Mouse (Mus musculus) kidney, embryonic 14.5 days (tissue): ENCODE results near the gene Ntf3. TPM values are rescaled to one million over a fixed set of nuclear protein-coding genes. Genes with fewer than 3 reads are reported as not detected.

Source experiments
- ATAC-seq: fragments of 200-750 bp; cut with Nextera tagmentation; 2 replicates; pipeline ENCODE4 v1.8.0; 2017; ENCODE audit warnings: moderate number of reproducible peaks, mild to moderate bottlenecking, moderate TSS enrichment, moderate library complexity; ENCODE audit not compliant: low FRiP score, low TSS enrichment
- H3K27ac ChIP-seq: fragments of 300-500 bp; sonication (generic); 2 replicates; pipeline ENCODE4 v1.5.1; 2014; ENCODE audit warnings: low read depth, mild to moderate bottlenecking, low read length, moderate library complexity, mixed read lengths
- H3K27me3 ChIP-seq: fragments of 300-500 bp; sonication (generic); 2 replicates; pipeline ENCODE4 v1.6.1; 2014; ENCODE audit warnings: mild to moderate bottlenecking, low read length; ENCODE audit not compliant: control insufficient read depth, insufficient read depth
- H3K36me3 ChIP-seq: fragments of 300-500 bp; sonication (generic); 2 replicates; pipeline ENCODE4 v1.6.1; 2014; ENCODE audit warnings: low read length, mixed read lengths; ENCODE audit not compliant: control insufficient read depth, insufficient read depth
- H3K4me1 ChIP-seq: fragments of 300-500 bp; sonication (generic); 2 replicates; pipeline ENCODE4 v1.6.1; 2014; ENCODE audit warnings: low read length, mixed read lengths; ENCODE audit not compliant: control insufficient read depth, insufficient read depth
- H3K4me2 ChIP-seq: fragments of 300-500 bp; sonication (generic); replicated peaks from 2 replicates; pipeline ENCODE4 v1.6.1; 2014; ENCODE audit warnings: low read depth, mild to moderate bottlenecking, low read length
- H3K4me3 ChIP-seq: fragments of 300-500 bp; sonication (generic); 2 replicates; pipeline ENCODE4 v1.5.1; 2014; ENCODE audit warnings: mild to moderate bottlenecking, low read length
- H3K9ac ChIP-seq: fragments of 300-500 bp; sonication (generic); 2 replicates; pipeline ENCODE4 v1.6.1; 2014; ENCODE audit warnings: low read depth, mild to moderate bottlenecking, low read length, moderate library complexity
- H3K9me3 ChIP-seq: fragments of 300-500 bp; sonication (generic); 2 replicates; pipeline ENCODE4 v1.6.1; 2016; ENCODE audit warnings: low read length; ENCODE audit not compliant: control insufficient read depth
- WGBS: fragments of 180-500 bp; shearing (Covaris S2); extraction: QIAGEN DNeasy Blood & Tissue Kit; methylation state at CpG from one replicate; pipeline ENCODE4 v1.1.7; 2014; 5-methylcytosine and 5-hydroxymethylcytosine counted together
- polyA plus RNA-seq: library from polyadenylated mRNA; unstranded; fragments of >200 nt; fragmentation: Nextera tagmentation; extraction: Ambion mirVana; gene quantifications from 2 replicates; pipeline ENCODE4 v1.2.1, GENCODE M21; 2014

Ntf3 gene
- polyA plus RNA-seq, 1 experiment from 2014 or later = 20.7 TPM

DNA sequence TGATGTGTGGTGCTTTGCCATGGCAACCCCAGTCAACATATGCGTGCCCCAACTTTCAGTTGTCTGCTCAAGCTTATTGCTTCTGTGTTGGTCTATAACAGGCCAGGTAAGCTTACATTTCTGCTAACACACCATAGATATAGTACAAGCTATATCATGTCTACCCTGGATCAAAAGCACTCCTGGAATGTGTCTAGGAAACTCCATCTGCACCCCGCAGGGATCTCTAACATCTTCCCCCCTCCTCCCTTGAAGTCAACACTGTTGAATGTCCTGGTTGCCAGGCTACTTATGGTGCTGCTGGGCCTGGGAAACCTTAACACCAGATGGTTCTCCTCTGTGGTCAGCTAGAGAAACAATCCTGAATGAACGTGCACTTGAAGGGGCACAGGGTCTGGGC is 24.0 kb downstream of the Ntf3 start:
- Histone ChIP-seq H3K4me3 (no peak overlapping the region), H3K27me3 (no peaks in the 10 kb centered on the region), H3K9me3 (no peaks in the 10 kb centered on the region), H3K4me1 (peaks cover 25% of the 10 kb centered on the region), H3K27ac (peak overlapping the region; percentile 39; the same call in 1 of the 2 replicates), H3K36me3 (no peaks in the 10 kb centered on the region), H3K4me2 (no peak overlapping the region), H3K9ac (no peak overlapping the region)
- WGBS = 38% methylated on average over 3 of the region's 3 CpGs
- ATAC-seq = no peak

DNA sequence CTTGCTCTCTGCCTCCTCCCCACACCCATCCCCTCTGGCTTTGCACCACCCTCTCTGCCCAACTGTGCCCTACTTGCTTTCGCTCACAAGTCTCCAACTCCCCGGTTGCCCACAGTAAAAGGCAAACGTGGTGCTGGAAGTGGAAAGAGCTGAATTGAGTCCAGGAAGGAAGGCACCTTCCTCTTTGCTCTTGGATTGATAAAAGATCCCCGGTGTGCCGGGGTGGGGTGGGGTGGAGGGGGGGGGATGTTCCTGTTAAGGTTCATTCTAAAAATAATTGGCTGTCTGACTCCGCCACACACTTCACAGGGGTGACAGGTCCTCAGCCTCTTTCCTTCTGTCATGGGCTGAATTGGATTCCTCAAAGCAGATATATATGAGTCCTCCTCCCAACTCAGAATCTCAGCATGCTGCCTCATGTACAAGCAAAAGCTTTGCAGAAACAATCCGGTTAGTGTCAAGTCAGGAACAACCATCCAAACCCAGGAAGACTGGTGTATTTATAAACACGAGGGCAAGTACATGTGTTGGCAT is 24.6 kb downstream of the Ntf3 start:
- Histone ChIP-seq H3K4me1 (peaks cover 25% of the 10 kb centered on the region), H3K4me3 (no peak overlapping the region), H3K36me3 (peaks cover 3% of the 10 kb centered on the region; the same call in 1 of the 2 replicates), H3K9me3 (no peaks in the 10 kb centered on the region), H3K9ac (no peak overlapping the region), H3K4me2 (no peak overlapping the region), H3K27me3 (no peaks in the 10 kb centered on the region), H3K27ac (peak overlapping the region; percentile 30; the same call in 1 of the 2 replicates)
- ATAC-seq = no peak
- WGBS = 67% methylated on average over 8 of the region's 8 CpGs

DNA sequence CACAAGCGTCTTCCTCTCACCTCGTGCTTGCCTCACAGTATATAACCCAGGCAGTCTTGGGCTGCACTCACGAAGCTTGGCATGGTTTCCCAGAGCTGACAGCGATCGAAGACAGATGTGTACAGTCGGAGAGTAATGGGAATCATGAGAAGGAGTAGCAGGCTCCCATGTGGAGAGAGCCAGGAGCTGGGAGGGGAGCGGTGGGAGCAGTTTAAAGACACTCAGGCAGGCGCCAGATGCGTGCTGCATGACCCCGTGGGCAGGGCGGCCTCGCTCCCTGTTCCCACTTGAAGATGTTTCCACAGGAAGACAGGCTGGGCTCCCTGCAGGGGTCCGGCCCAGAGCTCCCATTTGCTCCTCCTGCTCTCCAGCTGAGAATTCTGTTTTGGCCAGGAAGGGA is 25.2 kb downstream of the Ntf3 start:
- Histone ChIP-seq H3K4me3 (no peak overlapping the region), H3K36me3 (peaks cover 3% of the 10 kb centered on the region; the same call in 1 of the 2 replicates), H3K4me2 (no peak overlapping the region), H3K27me3 (no peaks in the 10 kb centered on the region), H3K9me3 (no peaks in the 10 kb centered on the region), H3K4me1 (peaks cover 25% of the 10 kb centered on the region), H3K9ac (no peak overlapping the region), H3K27ac (peak overlapping the region; percentile 30; the same call in 1 of the 2 replicates)
- peak; percentile 59 for ATAC-seq
- 36% methylated on average over 13 of the region's 13 CpGs for WGBS

DNA sequence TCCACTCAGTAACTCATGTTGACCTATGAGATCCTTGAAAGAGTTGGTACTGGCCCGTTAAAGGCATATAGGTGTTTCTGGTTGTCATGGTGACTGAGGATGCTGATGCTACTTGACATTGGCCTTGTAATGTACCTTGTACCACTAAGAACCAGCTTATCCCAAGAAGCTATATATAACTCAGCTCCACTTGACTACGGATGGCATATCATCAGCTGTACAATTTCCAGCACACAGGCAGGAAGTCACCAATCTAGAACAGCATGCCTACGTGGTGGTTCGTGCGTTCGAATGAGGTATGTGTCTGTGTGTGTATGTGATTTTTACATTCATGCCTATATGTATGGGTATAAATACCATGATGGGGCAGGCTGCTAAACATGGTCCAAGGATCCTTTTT is 25.7 kb downstream of the Ntf3 start:
- Histone ChIP-seq H3K27ac (no peak overlapping the region), H3K9me3 (no peaks in the 10 kb centered on the region), H3K36me3 (peaks cover 3% of the 10 kb centered on the region; the same call in 1 of the 2 replicates), H3K4me2 (no peak overlapping the region), H3K4me1 (peaks cover 25% of the 10 kb centered on the region), H3K9ac (no peak overlapping the region), H3K4me3 (no peak overlapping the region), H3K27me3 (no peaks in the 10 kb centered on the region)
- 90% methylated on average over 6 of the region's 6 CpGs for WGBS
- no peak for ATAC-seq

DNA sequence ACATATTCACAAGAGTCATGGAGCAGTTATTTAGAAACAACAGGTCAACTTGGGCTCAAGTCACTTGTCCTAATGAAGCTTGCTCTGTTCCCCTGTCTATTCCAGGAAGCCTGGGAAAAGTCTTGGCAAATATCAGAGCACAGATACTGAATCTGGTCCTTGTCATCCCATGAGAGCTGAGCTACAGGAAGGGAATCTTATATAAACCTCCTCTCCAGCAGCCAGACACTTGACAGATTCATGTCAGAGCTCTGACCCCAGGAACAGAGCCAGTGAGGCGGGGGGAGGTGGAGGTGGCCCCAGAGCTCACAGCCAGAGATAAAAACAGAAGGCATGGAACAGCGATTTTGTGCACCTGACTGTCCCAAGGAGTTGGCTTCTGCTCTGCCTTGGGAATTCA is 26.3 kb downstream of the Ntf3 start:
- Histone ChIP-seq H3K9me3 (no peaks in the 10 kb centered on the region), H3K36me3 (peaks cover 3% of the 10 kb centered on the region; the same call in 1 of the 2 replicates), H3K4me3 (no peak overlapping the region), H3K4me1 (peaks cover 25% of the 10 kb centered on the region), H3K4me2 (no peak overlapping the region), H3K9ac (no peak overlapping the region), H3K27me3 (no peaks in the 10 kb centered on the region), H3K27ac (no peak overlapping the region)
- ATAC-seq = no peak
- WGBS = 36% methylated on average over 2 of the region's 2 CpGs

DNA sequence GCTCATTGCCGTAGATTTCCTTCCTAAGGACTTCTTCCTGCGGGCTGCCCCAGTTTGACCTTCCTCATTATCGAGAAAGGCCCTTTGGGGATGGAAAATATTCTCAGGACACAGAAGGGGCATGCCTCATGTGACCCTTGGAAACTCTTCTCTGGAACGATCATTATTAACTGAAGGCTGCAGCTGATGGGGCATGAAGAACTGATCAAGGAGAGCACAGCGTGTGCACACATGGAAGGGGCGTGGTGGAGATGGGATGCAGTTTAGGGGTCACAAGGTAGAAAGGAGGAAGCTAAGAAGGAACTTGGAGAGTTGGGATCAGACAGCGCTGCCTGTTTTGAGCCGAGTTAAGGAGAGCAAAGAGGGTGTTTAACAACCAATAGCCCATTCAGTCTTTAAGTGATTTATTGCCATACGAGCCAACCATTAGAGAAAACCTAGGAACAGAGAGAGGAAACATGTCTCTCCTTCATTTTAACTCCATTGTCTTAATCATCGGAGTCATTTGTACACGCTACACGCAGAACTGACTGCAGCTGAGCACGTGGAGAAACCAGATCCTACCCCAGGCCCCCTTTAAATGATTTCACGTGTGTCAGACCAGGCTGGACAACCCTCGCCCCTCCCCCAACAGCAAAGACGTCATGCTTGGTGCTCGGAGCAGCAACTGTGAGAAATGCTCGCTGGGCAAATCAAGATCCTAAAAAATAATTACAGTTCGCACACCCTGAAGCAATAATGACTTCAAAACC is 32.4 kb downstream of the Ntf3 start:
- H3K4me2 ChIP-seq = peak overlapping the region; percentile 25
- no peak overlapping the region for H3K9ac ChIP-seq
- 0 out of 2 replicates have a peak overlapping the region, but pooled peaks have one; percentile 19 for H3K27ac ChIP-seq
- peaks cover 3% of the 10 kb centered on the region; the same call in 1 of the 2 replicates for H3K36me3 ChIP-seq
- peaks cover 11% of the 10 kb centered on the region for H3K4me1 ChIP-seq
- no peaks in the 10 kb centered on the region for H3K27me3 ChIP-seq
- H3K4me3 ChIP-seq = no peak overlapping the region
- WGBS = 9% methylated on average over 19 of the region's 19 CpGs
- peak; percentile 39; the same call in 1 of the 2 replicates for ATAC-seq
- no peaks in the 10 kb centered on the region for H3K9me3 ChIP-seq

DNA sequence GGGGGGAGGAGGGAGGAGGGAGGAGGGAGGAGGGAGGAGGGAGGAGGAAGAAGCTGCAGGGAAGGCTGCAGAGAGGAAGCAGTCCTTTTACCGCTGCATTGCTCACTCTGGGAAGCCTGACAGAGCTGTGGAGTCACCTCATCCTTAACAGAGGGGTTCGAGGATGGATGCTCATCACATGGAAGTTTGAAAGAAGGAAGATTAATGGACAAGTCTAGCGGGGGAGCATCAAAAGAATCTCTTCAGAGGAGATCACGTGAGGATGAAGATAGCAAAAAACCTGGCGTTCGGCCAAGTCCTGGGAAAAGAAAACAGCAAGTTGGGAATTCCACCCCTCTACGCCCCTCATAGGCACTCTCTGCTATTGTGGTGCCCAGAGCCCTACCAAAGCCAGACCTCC is 38.5 kb downstream of the Ntf3 start:
- Histone ChIP-seq H3K9ac (no peak overlapping the region), H3K27me3 (no peaks in the 10 kb centered on the region), H3K4me1 (no peaks in the 10 kb centered on the region), H3K27ac (no peak overlapping the region), H3K36me3 (no peaks in the 10 kb centered on the region), H3K4me3 (no peak overlapping the region), H3K9me3 (no peaks in the 10 kb centered on the region), H3K4me2 (no peak overlapping the region)
- peak; percentile 51; the same call in 1 of the 2 replicates for ATAC-seq
- 42% methylated on average over 7 of the region's 7 CpGs for WGBS

DNA sequence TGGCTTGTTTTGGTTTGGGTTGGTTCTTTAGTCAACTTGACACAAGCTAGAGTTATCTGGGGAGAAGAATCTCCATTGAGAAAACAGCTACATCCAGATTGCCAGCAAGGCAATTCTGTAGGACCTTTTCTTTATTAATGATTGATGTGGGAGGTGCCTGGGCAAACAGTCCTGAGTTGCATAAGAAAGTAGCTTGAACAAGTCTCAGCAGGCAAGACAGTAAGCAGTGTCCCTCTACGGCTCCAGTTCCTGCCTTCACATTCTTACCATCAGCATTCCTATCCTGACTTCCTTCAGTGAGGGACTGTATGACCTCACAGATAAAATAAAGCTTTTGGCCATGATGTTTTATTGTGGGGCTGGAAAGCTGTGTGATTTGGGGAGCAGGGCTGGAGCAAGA is 48.5 kb downstream of the Ntf3 start:
- Histone ChIP-seq H3K36me3 (0 out of 2 replicates have a peak, but pooled peaks cover 1% of the 10 kb centered on the region), H3K4me2 (no peak overlapping the region), H3K27me3 (no peaks in the 10 kb centered on the region), H3K9ac (no peak overlapping the region), H3K27ac (no peak overlapping the region), H3K9me3 (no peaks in the 10 kb centered on the region), H3K4me1 (peaks cover 35% of the 10 kb centered on the region; the same call in 1 of the 2 replicates), H3K4me3 (no peak overlapping the region)
- 59% methylated on average over 1 of the region's 1 CpGs for WGBS
- ATAC-seq = no peak

DNA sequence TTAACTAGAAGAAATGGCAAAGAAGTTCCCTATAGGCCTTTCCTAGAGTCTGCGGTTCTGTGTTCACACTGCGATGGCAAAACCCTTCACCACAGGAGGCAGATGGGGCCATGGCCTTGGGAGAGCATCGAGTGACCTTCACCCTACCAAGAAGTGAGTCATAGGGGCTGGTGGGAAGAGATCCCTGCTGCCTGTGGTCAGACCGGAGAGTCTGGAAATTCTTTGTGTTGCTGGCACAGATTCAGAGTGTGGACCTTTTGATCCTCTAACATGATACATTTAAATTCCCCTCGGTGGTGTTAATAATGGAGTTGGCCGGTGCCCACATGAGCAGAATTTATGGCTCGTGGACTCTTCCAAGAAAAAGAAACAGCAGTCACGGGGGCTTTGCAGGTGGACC is 49.5 kb downstream of the Ntf3 start:
- Histone ChIP-seq H3K4me3 (no peak overlapping the region), H3K4me1 (peaks cover 35% of the 10 kb centered on the region; the same call in 1 of the 2 replicates), H3K9me3 (no peaks in the 10 kb centered on the region), H3K36me3 (0 out of 2 replicates have a peak, but pooled peaks cover 2% of the 10 kb centered on the region), H3K4me2 (no peak overlapping the region), H3K27me3 (no peaks in the 10 kb centered on the region), H3K9ac (no peak overlapping the region), H3K27ac (no peak overlapping the region; the same call in 1 of the 2 replicates)
- ATAC-seq = no peak
- 68% methylated on average over 8 of the region's 8 CpGs for WGBS
